Comparison of ENCODE assay signal across 8 mouse cellular contexts in genomic region chr6:145823588-145824234, GRCm38 (mm10). TPM values are rescaled to one million over a fixed set of nuclear protein-coding genes. Genes with fewer than 3 reads are reported as not detected.
DNase-seq lines count a peak whose midpoint lies in the region; ATAC-seq and TF ChIP-seq lines count a peak whose summit lies in the region.
"Had no signal": no experiment of that assay in that cellular context is flagged by ENCODE, and none has a peak within 500 bp of the region (broad histone marks: within the 10 kb centered on the region; RNA-seq: fewer than 3 reads in every experiment).

No protein-coding gene starts in this region.

- ATAC-seq in kidney, embryonic 14.5 days (ENCODE audit: low FRiP score, low TSS enrichment): no peak
- ATAC-seq in Patski: peak; percentile 73
- peak; percentile 48; the same call in 1 of the 2 replicates for ATAC-seq in liver, embryonic 13.5 days (ENCODE audit: low read depth)

- H3K4me3 ChIP-seq in kidney, embryonic 14.5 days (ENCODE audit: low read length): no peak overlapping the region
- no peak overlapping the region for H3K4me3 ChIP-seq in cortical plate, adult 2 months (ENCODE audit: insufficient read depth, low read length)
- H3K4me3 ChIP-seq in liver, embryonic 13.5 days (replicated peaks): no peak overlapping the region
- H3K4me3 ChIP-seq: erythroblast, embryonic 14.5 days had no signal

- H3K9ac ChIP-seq in kidney, embryonic 14.5 days (ENCODE audit: low read depth, low read length): no peak overlapping the region
- no peak overlapping the region for H3K9ac ChIP-seq in liver, embryonic 13.5 days

- no peak overlapping the region for H3K27ac ChIP-seq in kidney, embryonic 14.5 days (ENCODE audit: low read depth, low read length)
- H3K27ac ChIP-seq in cortical plate, adult 2 months (ENCODE audit: insufficient read depth, low read length): no peak overlapping the region
- no peak overlapping the region for H3K27ac ChIP-seq in liver, embryonic 13.5 days

- H3K4me1 ChIP-seq in kidney, embryonic 14.5 days (ENCODE audit: control insufficient read depth, insufficient read depth, low read length): no peaks in the 10 kb centered on the region
- no peaks in the 10 kb centered on the region for H3K4me1 ChIP-seq in cortical plate, adult 2 months (ENCODE audit: control insufficient read depth, insufficient read depth, low read length)
- H3K4me1 ChIP-seq in liver, embryonic 13.5 days (replicated peaks): peaks cover 3% of the 10 kb centered on the region; the same call in 1 of the 2 replicates

- DNase-seq in kidney, adult 9 months: peak; percentile 69
- DNase-seq in Patski (ENCODE audit: low read depth, low spot score): no peak
- no peak for DNase-seq in liver, embryonic 13.5 days
- DNase-seq in retina, embryonic 14.5 days (ENCODE audit: low spot score): peak; percentile 73
- DNase-seq in layer of hippocampus, postnatal 25 days (ENCODE audit: extremely low spot score in 1 of 2, low spot score in 1 of 2): no peak

- H3K36me3 ChIP-seq in kidney, embryonic 14.5 days (ENCODE audit: control insufficient read depth, insufficient read depth, low read length): peaks cover 14% of the 10 kb centered on the region; the same call in 1 of the 2 replicates
- H3K36me3 ChIP-seq in liver, embryonic 13.5 days: no peaks in the 10 kb centered on the region

- 54% methylated on average over 5 of the region's 5 CpGs for WGBS in kidney, embryonic 14.5 days
- WGBS in liver, embryonic 13.5 days (ENCODE audit: insufficient replicate concordance): 22% methylated on average over 5 of the region's 5 CpGs

- H3K27me3 ChIP-seq in kidney, embryonic 14.5 days (ENCODE audit: control insufficient read depth, insufficient read depth, low read length): no peaks in the 10 kb centered on the region
- H3K27me3 ChIP-seq in Patski: no peaks in the 10 kb centered on the region
- H3K27me3 ChIP-seq in liver, embryonic 13.5 days: no peaks in the 10 kb centered on the region

- CTCF ChIA-PET in Patski (lab: Charles Lee): interaction anchor here (0.7 to 2.3 kb wide), 19 partner anchors 9 to 573 kb away, joined by 3 to 8 read pairs (median 4); no protein-coding TSS in a partner anchor

- no peak for TF ChIP-seq POLR2A in cortical plate, adult 2 months (IDR thresholded peaks at IDR 0.05; ENCODE audit: extremely low read depth, insufficient read depth, low read length)

- POLR2A ChIA-PET in Patski (lab: Charles Lee): no interaction called here

- peak; percentile 83 for TF ChIP-seq CTCF in Patski (IDR thresholded peaks at IDR 0.05)
- TF ChIP-seq CTCF in cortical plate, adult 2 months (IDR thresholded peaks at IDR 0.05; ENCODE audit: extremely low read depth, insufficient read depth, low read length): peak; percentile 55

- peaks cover 3% of the 10 kb centered on the region; the same call in 1 of the 2 replicates for H3K9me3 ChIP-seq in kidney, embryonic 14.5 days (ENCODE audit: control insufficient read depth, low read length)
- no peaks in the 10 kb centered on the region for H3K9me3 ChIP-seq in liver, embryonic 13.5 days (replicated peaks)

- in situ Hi-C loops in Patski (cut with MboI; ENCODE audit: low pct_unique_long_range_greater_than_20kb): loop anchor here (5.0 to 10.0 kb wide), 3 partner anchors 409 to 519 kb away; no protein-coding TSS in a partner anchor

- H3K4me2 ChIP-seq in kidney, embryonic 14.5 days (replicated peaks; ENCODE audit: low read depth, low read length): no peak overlapping the region
- no peak overlapping the region for H3K4me2 ChIP-seq in liver, embryonic 13.5 days

RNA-seq across cellular contexts. Expression of gene Bhlhe41, which starts 41.6 kb away (rescaled TPM):
- 0.73 and 1.2 TPM in 2 replicates for polyA plus RNA-seq in kidney, embryonic 14.5 days (2014; fragmentation: Nextera tagmentation; extraction: Ambion mirVana)
- polyA plus RNA-seq in Patski (2021): 41.0 TPM
- 23.5 and 26.2 TPM in 2 replicates for polyA plus RNA-seq in cortical plate, adult 2 months (2012; rRNA removed)
- polyA plus RNA-seq in liver, embryonic 13.5 days (2015; fragmentation: Nextera tagmentation; extraction: Ambion mirVana): 0.08 TPM in 2 replicates
- total RNA-seq in layer of hippocampus, postnatal 25 days (2021): 10 to 100 TPM; 37.2 to 39.9 TPM

Comparison
In these comparisons a context has a peak if more than half of its experiments do, and no peak if none do; other contexts are left out.
1. DNase-seq: peak in kidney, adult 9 months (single experiment) and retina, embryonic 14.5 days (single experiment); none in Patski (single experiment), liver, embryonic 13.5 days (single experiment) and layer of hippocampus, postnatal 25 days (0 of 2).
2. RNA of gene Bhlhe41, which starts 41.6 kb away (polyA plus RNA-seq): 41.0 TPM in Patski (single experiment) and 23.5 to 26.2 TPM in cortical plate, adult 2 months; 0.73 to 1.2 TPM in kidney, embryonic 14.5 days and 0.08 TPM in liver, embryonic 13.5 days; every median in the first group is over 10 times any median in the second.